Mouse (Mus musculus) B cell, adult 2 months (primary cell): ENCODE data around the gene Pigp.

Experiments
- DNase-seq, 2 experiments: peaks; one replicate each; pipeline ENCODE4 v3.0.0; 2022

Gene Pigp

DNA sequence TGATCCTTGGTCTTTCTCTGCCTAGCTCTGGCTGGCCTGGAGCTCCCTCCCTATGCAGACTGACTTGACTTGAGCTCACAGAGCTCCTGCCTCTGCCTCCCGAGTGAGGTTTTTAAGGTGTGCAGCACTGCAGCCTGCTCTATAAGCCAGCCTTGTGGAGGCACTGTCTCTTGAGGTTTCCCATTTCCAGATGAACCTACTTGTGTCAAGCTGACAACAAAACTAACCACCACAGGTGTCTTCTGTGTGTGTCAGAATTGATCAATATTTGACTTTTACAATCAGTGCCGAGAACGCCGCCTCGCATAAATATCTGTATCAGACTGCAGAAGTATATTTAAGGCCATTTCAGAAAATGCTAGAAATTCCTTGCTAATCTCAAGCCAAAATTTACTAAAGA, 57.0 kb downstream of the Pigp start:
- no peak for DNase-seq

DNA sequence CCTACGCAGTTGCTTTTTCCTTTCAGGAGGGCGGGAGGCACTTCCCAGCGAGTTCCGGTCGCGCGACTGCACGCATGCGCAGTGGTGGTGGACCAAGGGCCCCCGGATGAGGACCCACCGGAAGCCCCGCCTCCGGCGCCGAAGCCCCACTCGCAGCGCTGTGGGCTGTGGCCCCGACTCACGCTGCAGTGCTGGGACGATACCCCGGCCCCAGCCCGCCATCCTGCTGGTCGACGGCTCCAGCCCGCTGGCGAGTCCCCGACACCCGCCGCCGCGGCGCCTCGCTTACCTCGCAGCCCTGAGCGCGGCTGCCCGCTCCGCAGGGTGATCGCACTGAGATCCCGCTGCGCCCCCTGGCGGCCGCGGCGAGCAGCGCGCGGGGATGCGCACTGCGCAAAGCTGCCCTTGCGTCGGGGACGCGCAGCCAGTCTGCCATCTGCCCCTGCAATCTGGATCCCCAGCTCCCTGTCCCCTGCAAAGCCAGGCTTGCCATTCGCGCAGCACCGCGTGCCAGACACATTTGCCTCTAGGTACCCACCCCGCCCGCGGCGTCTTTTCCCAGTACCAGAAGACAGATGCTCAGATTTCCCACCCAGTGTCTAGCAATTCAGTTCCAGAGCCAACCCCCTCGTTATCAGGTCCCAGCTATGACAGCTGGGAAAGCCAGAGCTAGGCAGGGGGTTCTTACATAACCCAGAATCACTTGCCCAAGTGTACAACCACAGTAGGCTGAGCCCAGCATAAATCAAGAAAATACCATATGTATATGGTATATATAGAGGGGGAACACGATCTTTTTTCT, 58.2 kb downstream of the Pigp start, which contains the start of gene Hlcs:
Gene Hlcs (minus strand): TSS at position 343 of the 802 bp plus-strand sequence.
- peak; percentile 97 to 99 for DNase-seq

DNA sequence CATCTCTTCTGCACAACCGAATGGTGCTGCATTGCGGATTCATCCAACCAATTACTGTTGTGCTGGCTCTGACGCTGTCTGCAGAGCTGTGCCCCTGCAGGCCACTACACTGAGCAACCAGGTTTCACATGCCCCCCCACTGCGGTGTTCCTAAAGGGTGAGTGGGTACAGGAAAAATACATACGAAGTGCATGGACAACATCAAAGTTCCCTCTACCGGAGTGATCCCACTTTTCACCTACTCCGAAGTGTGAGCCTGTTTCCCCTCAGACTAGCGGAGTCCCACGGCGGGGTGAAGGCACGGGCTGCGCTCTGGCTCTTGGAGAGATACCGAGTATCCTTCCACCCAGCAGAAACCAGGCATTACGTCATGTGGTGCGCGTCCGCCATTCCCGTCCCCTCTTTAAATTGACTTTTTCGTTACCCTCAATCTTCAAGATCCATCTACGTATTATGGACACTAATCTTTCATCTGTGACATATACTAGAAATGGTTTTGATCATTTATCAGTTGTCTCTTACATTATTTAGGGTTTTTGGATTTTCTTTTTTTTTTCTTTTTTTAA, 58.9 kb downstream of the Pigp start:
- peak; percentile 82 to 85 for DNase-seq

DNA sequence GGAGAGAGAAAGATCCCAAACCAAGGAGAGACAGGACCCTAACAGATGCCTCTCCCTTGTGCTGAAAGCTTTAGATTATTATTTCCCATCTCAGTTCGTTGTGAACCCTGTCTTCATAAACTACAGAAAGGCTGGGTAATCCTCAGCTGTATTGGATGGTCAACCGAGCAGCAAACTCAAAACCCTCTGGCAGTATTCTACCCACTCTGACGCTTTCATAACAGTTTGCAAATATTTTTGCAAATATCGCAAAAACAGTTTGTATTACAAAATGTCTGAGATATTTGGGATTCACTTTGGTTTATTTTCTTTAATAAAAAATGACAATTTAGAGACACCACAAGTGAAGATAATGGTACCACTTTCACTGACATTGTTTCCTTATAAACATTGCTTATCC, 59.7 kb downstream of the Pigp start:
- no peak for DNase-seq

DNA sequence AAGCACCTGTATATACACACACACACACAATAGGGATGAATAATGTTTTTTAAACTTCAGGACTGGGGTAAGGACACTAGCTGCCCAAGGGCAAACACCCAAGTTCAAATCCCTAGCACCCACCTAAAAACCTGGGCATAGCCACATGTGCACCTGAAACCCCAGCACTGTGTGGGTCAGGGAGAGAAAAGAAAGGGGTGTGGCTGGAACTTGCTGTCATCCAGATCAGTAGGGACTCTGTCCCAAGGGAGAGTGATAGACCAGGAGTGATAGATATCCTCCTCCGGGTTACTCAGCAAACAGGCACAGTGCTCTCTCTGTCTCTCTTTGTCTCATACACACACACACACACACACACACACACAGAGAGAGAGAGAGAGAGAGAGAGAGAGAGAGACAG, 60.2 kb downstream of the Pigp start:
- DNase-seq: no peak

DNA sequence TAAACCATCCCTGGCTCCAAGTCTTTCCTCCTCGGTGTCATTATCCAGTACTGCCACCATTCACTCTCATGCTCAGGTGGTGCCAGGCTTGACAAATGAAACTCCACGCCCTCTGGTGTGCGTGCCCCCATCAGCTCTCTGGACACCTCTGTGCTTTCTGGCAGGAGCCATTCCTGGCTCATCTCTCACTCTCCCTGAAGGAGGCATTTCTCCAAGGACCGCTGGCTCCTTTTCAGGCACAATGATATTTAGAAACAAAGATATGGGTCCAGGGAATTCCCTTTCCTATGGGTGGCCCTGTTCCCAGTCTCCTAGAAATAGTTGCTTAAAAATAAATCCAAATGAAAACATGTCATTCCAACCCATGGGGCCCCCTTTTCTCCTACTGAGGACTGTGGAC, 62.6 kb downstream of the Pigp start:
- DNase-seq: no peak
